Mouse (Mus musculus) heart, embryonic 11.5 days (tissue): Measurements from ENCODE around the gene Olfr157. TPM values are rescaled to one million over a fixed set of nuclear protein-coding genes. Genes with fewer than 3 reads are reported as not detected.

Source experiments
- ATAC-seq: fragments of 200-750 bp; cut with Nextera tagmentation; replicated peaks from 2 replicates; pipeline ENCODE4 v1.8.0; 2017; ENCODE audit warnings: moderate library complexity; ENCODE audit not compliant: insufficient number of reproducible peaks, low FRiP score, low TSS enrichment
- H3K27ac ChIP-seq: fragments of 300-500 bp; sonication (generic); 2 replicates; pipeline ENCODE4 v1.5.1; 2014; ENCODE audit warnings: mild to moderate bottlenecking, low read depth, low read length
- H3K27me3 ChIP-seq: fragments of 300-500 bp; sonication (generic); 2 replicates; pipeline ENCODE4 v1.6.1; 2014; ENCODE audit warnings: mild to moderate bottlenecking, low read length, mixed read lengths; ENCODE audit not compliant: control insufficient read depth, insufficient read depth
- H3K36me3 ChIP-seq: fragments of 300-500 bp; sonication (generic); 2 replicates; pipeline ENCODE4 v1.6.1; 2014; ENCODE audit warnings: mild to moderate bottlenecking, low read length, moderate library complexity, mixed read lengths; ENCODE audit not compliant: control insufficient read depth, insufficient read depth
- H3K4me1 ChIP-seq: fragments of 300-500 bp; sonication (generic); 2 replicates; pipeline ENCODE4 v1.6.1; 2014; ENCODE audit warnings: low read length; ENCODE audit not compliant: control insufficient read depth, insufficient read depth
- H3K4me2 ChIP-seq: fragments of 300-500 bp; sonication (generic); 2 replicates; pipeline ENCODE4 v1.6.1; 2014; ENCODE audit warnings: mild to moderate bottlenecking, moderate library complexity
- H3K4me3 ChIP-seq: fragments of 300-500 bp; sonication (generic); 2 replicates; pipeline ENCODE4 v1.5.1; 2014; ENCODE audit warnings: low read depth, low read length
- H3K9ac ChIP-seq: fragments of 300-500 bp; sonication (generic); 2 replicates; pipeline ENCODE4 v1.6.1; 2014; ENCODE audit warnings: mild to moderate bottlenecking, low read depth, low read length, moderate library complexity
- H3K9me3 ChIP-seq: fragments of 300-500 bp; sonication (generic); replicated peaks from 2 replicates; pipeline ENCODE4 v1.6.1; 2016; ENCODE audit warnings: low read length; ENCODE audit not compliant: control insufficient read depth
- WGBS: fragments of 180-500 bp; shearing (Covaris S2); extraction: QIAGEN DNeasy Blood & Tissue Kit; methylation state at CpG from one replicate; pipeline ENCODE4 v1.1.7; 2014; ENCODE audit not compliant: insufficient replicate concordance; 5-methylcytosine and 5-hydroxymethylcytosine counted together
- polyA plus RNA-seq: library from polyadenylated mRNA; unstranded; fragments of >200 nt; fragmentation: Nextera tagmentation; extraction: Ambion mirVana; gene quantifications from 2 replicates; pipeline ENCODE4 v1.2.1, GENCODE M21; 2014

Gene Olfr157
- polyA plus RNA-seq, 1 experiment from 2014 or later = 0.03 TPM

GRCm38 (mm10) chr4:43869821-43870220 lies 29.8 kb upstream of the Olfr157 start:
- Histone ChIP-seq H3K27ac (no peak overlapping the region), H3K9ac (no peak overlapping the region), H3K36me3 (no peaks in the 10 kb centered on the region), H3K4me3 (no peak overlapping the region), H3K4me1 (0 out of 2 replicates have a peak, but pooled peaks cover 1% of the 10 kb centered on the region), H3K4me2 (no peak overlapping the region), H3K9me3 (no peaks in the 10 kb centered on the region; the same call in 1 of the 2 replicates), H3K27me3 (no peaks in the 10 kb centered on the region)
- 84% methylated on average over 10 of the region's 10 CpGs for WGBS
- no peak for ATAC-seq

GRCm38 (mm10) chr4:43863298-43863697 lies 23.3 kb upstream of the Olfr157 start:
- Histone ChIP-seq H3K4me1 (peaks cover 4% of the 10 kb centered on the region; the same call in 1 of the 2 replicates), H3K27me3 (no peaks in the 10 kb centered on the region), H3K4me2 (no peak overlapping the region), H3K27ac (no peak overlapping the region), H3K9me3 (no peaks in the 10 kb centered on the region), H3K9ac (no peak overlapping the region), H3K36me3 (no peaks in the 10 kb centered on the region), H3K4me3 (no peak overlapping the region)
- ATAC-seq = no peak
- 56% methylated on average over 4 of the region's 4 CpGs for WGBS

- H3K36me3 ChIP-seq = no peaks in the 10 kb centered on the region
- H3K4me1 ChIP-seq = peaks cover 4% of the 10 kb centered on the region; the same call in 1 of the 2 replicates
- 17% methylated on average over 14 of the region's 14 CpGs for WGBS
- no peaks in the 10 kb centered on the region for H3K27me3 ChIP-seq
- no peak overlapping the region for H3K4me2 ChIP-seq
- H3K9ac ChIP-seq = no peak overlapping the region
- no peak overlapping the region for H3K27ac ChIP-seq
- ATAC-seq = no peak; the same call in 1 of the 2 replicates
- no peaks in the 10 kb centered on the region for H3K9me3 ChIP-seq
- no peak overlapping the region for H3K4me3 ChIP-seq
Measured at GRCm38 (mm10) chr4:43860744-43861519, 20.9 kb upstream of the Olfr157 start.

GRCm38 (mm10) chr4:43859886-43860285 lies 19.9 kb upstream of the Olfr157 start:
- no peak overlapping the region for H3K27ac ChIP-seq
- peaks cover 4% of the 10 kb centered on the region; the same call in 1 of the 2 replicates for H3K4me1 ChIP-seq
- H3K4me3 ChIP-seq = no peak overlapping the region
- H3K4me2 ChIP-seq = no peak overlapping the region
- no peaks in the 10 kb centered on the region for H3K27me3 ChIP-seq
- H3K9ac ChIP-seq = no peak overlapping the region
- 72% methylated on average over 10 of the region's 10 CpGs for WGBS
- no peak for ATAC-seq
- no peaks in the 10 kb centered on the region for H3K9me3 ChIP-seq
- H3K36me3 ChIP-seq = no peaks in the 10 kb centered on the region

DNA sequence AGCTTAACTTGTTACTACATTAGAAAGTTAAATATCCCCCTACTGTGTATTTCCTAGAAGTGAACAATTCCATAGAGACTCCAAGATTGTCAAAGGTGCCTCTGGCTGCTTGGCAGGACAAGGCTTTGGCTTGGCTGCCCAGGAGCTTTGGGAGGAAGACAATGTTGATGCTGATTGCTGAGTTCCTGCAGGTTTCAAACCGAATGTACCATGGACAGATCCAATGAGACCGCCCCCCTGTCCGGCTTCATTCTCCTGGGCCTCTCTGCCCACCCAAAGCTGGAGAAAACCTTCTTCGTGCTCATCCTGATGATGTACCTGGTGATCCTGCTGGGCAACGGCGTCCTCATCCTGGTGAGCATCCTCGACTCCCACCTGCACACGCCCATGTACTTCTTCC lies 14.1 kb upstream of the Olfr157 start:
- Histone ChIP-seq H3K4me2 (no peak overlapping the region), H3K36me3 (no peaks in the 10 kb centered on the region), H3K27ac (no peak overlapping the region), H3K4me1 (peaks cover 4% of the 10 kb centered on the region; the same call in 1 of the 2 replicates), H3K27me3 (no peaks in the 10 kb centered on the region), H3K9me3 (no peaks in the 10 kb centered on the region), H3K4me3 (no peak overlapping the region), H3K9ac (no peak overlapping the region)
- no peak for ATAC-seq
- 68% methylated on average over 8 of the region's 8 CpGs for WGBS

DNA sequence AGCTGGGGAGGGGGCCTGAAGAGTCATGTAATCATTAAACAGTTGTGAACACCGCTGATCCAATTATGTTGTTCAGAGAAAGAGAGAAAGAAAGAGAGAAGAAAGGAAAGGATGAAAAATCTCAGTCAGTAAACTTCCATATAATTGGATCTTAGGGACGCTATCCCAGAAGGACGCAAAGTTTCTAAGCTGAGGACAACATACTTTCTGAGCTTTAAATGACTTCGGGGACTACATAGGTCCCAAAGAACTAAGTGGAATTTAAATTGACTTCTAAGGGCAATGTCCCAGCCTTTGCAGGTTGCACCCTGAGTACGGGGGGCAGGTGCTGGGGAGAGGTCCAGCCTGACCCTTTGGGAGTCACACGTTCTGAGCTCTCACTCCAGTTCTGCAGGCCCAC lies 11.3 kb upstream of the Olfr157 start, which contains the start of gene Olfr155:
TSS of gene Olfr155 (plus strand) at position 301 of the 400 bp plus-strand sequence.
- no peak within 1 kb of the TSS for H3K4me2 ChIP-seq
- H3K27me3 ChIP-seq = no peaks in the 10 kb centered on the region
- H3K4me1 ChIP-seq = peaks cover 4% of the 10 kb centered on the region; the same call in 1 of the 2 replicates
- no peak within 1 kb of the TSS for H3K27ac ChIP-seq
- no peak within 1 kb of the TSS for H3K4me3 ChIP-seq
- no peak within 1 kb of the TSS for H3K9ac ChIP-seq
- WGBS = 72% methylated on average over 6 of the region's 6 CpGs
- ATAC-seq = no peak
- no peaks in the 10 kb centered on the region for H3K9me3 ChIP-seq
- no peaks in the 10 kb centered on the region for H3K36me3 ChIP-seq

DNA sequence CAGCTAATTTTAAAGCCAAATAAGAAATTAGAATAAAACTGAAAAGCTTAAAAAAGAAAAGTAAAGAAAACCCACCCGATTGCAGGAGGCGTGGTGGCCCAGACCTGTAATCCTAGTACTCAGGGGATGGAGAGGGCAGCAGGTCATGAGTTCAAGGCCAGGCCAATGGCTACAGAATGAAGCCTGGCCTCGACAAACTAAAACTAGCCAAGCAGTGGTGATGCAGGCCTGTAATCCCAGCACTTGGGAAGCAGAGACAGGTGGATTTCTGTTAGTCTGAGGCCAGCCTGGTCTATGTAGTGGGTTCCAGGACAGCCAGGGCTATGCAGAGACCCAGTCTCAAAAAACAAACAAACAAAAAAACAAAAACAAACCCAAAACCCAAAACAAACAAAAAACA lies 1.7 kb downstream of the Olfr157 start:
- Histone ChIP-seq H3K27me3 (no peaks in the 10 kb centered on the region), H3K4me3 (no peak overlapping the region), H3K4me1 (no peaks in the 10 kb centered on the region), H3K9ac (no peak overlapping the region), H3K4me2 (no peak overlapping the region), H3K9me3 (no peaks in the 10 kb centered on the region), H3K27ac (no peak overlapping the region), H3K36me3 (no peaks in the 10 kb centered on the region)
- WGBS = 63% methylated on average over 3 of the region's 3 CpGs
- no peak for ATAC-seq

DNA sequence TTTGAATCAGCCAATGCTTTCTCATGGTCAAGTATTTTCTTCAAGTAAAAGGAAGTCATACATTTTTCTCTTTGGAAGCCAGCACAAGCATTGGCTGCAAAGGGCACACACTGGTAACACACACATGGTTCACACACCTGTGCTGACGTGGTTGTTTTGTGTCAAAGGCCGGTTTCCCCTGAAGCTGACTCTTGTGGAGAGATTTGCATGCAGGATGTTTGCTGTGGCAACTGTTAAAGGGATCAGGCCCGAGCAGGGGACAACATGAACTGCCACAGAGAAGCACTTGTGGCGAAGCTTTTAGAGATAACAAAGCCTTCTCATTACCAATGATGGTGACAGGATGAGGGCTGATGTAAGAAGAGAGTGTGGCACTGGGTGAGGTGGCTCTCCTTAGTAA lies 5.3 kb downstream of the Olfr157 start:
- ATAC-seq = no peak
- Histone ChIP-seq H3K9ac (no peak overlapping the region), H3K9me3 (no peaks in the 10 kb centered on the region), H3K27ac (no peak overlapping the region), H3K4me1 (no peaks in the 10 kb centered on the region), H3K36me3 (no peaks in the 10 kb centered on the region), H3K27me3 (no peaks in the 10 kb centered on the region), H3K4me2 (no peak overlapping the region), H3K4me3 (no peak overlapping the region)
- whole genome bisulfite sequencing = 33% methylated on average over 4 of the region's 4 CpGs

DNA sequence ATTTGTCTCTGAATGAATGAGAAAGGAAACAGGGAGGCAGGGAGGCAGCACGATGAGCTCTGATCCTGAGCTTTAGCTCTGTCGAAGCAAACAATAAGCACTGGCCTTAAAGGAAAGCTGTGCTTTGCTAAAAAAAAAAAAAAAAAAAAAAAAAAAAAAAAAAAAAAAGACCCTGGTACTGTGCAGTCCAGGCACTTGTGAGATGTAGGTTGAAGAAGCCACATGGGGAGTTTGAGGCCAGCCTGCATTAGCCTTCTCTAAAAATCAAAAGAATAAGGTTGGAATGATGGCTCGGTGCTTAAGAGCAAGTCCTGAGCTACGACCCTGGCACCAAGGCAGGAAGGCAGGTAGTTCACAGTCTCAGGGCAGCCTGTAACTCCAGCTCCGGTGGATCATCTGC lies 6.2 kb downstream of the Olfr157 start:
- H3K36me3 ChIP-seq = no peaks in the 10 kb centered on the region
- no peaks in the 10 kb centered on the region for H3K27me3 ChIP-seq
- no peaks in the 10 kb centered on the region for H3K9me3 ChIP-seq
- 73% methylated on average over 5 of the region's 5 CpGs for WGBS
- no peak for ATAC-seq
- H3K4me2 ChIP-seq = no peak overlapping the region
- H3K9ac ChIP-seq = no peak overlapping the region
- no peaks in the 10 kb centered on the region for H3K4me1 ChIP-seq
- no peak overlapping the region for H3K27ac ChIP-seq
- no peak overlapping the region for H3K4me3 ChIP-seq
